Mouse (Mus musculus) forebrain, embryonic 12.5 days (tissue): ENCODE data around the gene Dcbld1. TPM values are rescaled to one million over a fixed set of nuclear protein-coding genes. Genes with fewer than 3 reads are reported as not detected.
A peak's percentile ranks its signal among the peaks of the same experiment; 100 is the strongest.

Experiments
- ATAC-seq: fragments of 200-750 bp; cut with Nextera tagmentation; 2 replicates; pipeline ENCODE4 v1.8.0; 2017; ENCODE audit warnings: moderate TSS enrichment; ENCODE audit not compliant: low FRiP score
- H3K27ac ChIP-seq: fragments of 300-500 bp; sonication (generic); 2 replicates; pipeline ENCODE4 v1.5.1; 2016; ENCODE audit warnings: mild to moderate bottlenecking
- H3K27me3 ChIP-seq: fragments of 300-500 bp; sonication (generic); 2 replicates; pipeline ENCODE4 v1.6.1; 2016; ENCODE audit warnings: mild to moderate bottlenecking
- H3K36me3 ChIP-seq: fragments of 300-500 bp; sonication (generic); replicated peaks from 2 replicates; pipeline ENCODE4 v1.6.1; 2016; ENCODE audit warnings: mild to moderate bottlenecking
- H3K4me1 ChIP-seq: fragments of 300-500 bp; sonication (generic); 2 replicates; pipeline ENCODE4 v1.6.1; 2016
- H3K4me2 ChIP-seq: fragments of 300-500 bp; sonication (generic); 2 replicates; pipeline ENCODE4 v1.6.1; 2016; ENCODE audit warnings: mild to moderate bottlenecking, moderate library complexity
- H3K4me3 ChIP-seq: fragments of 300-500 bp; sonication (generic); replicated peaks from 2 replicates; pipeline ENCODE4 v1.5.1; 2016; ENCODE audit warnings: mild to moderate bottlenecking
- H3K9ac ChIP-seq: fragments of 300-500 bp; sonication (generic); 2 replicates; pipeline ENCODE4 v1.6.1; 2016; ENCODE audit warnings: mild to moderate bottlenecking
- H3K9me3 ChIP-seq: fragments of 300-500 bp; sonication (generic); 2 replicates; pipeline ENCODE4 v1.6.1; 2016
- WGBS: fragments of 180-500 bp; shearing (Covaris S2); methylation state at CpG from one replicate; pipeline ENCODE4 v1.1.7; 2016; 5-methylcytosine and 5-hydroxymethylcytosine counted together
- polyA plus RNA-seq: library from polyadenylated mRNA; unstranded; fragments of >200 nt; fragmentation: Nextera tagmentation; extraction: Ambion mirVana; gene quantifications from 2 replicates; pipeline ENCODE4 v1.2.1, GENCODE M21; 2016

Dcbld1 gene
- polyA plus RNA-seq, result 24.5 and 30.7 TPM in 2 replicates

DNA sequence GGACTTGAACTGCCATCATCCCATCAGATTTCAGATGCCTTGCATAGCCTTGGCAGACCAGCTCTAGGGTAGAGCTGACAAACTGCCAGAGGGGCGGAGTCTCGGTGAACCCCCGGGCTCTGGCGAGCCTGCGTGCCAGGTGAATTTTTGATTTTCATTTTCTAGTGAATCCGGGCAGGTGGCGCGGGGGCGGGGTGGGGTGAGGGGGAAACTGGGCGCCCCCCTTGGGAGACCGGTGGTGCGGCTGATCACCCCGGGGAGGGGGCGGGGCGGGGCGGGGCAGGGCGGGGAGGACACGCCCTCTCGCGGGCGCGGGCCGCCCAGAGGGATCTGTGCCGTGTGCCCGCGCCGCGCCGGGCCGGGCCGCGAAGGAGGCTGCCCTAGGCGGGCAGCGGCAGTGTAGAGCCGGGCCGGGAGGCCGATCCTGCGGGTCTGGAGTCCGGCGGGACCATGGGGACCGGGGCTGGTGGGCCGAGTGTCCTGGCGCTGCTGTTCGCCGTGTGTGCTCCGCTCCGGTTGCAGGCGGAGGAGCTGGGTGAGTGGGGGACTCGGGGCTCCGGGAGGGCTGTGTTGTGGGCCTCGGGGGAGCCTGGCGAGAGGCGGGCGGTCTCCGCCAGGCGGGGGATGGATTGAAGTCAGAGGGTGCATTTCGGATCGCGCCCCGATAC is at the start of gene Dcbld1:
Gene Dcbld1, plus strand, starts transcription at position 319 of the 668 bp plus-strand sequence.
- H3K27me3 ChIP-seq, result peaks cover 10% of the 10 kb centered on the region; the same call in 1 of the 2 replicates
- ATAC-seq, result peak; percentile 95
- WGBS, result under 1% methylated on average over 58 of the region's 60 CpGs
- peak within 1 kb of the TSS; percentile 85 for H3K27ac ChIP-seq
- H3K9ac ChIP-seq, result peak within 1 kb of the TSS; percentile 84
- no peaks in the 10 kb centered on the region for H3K36me3 ChIP-seq
- peaks cover 16% of the 10 kb centered on the region for H3K4me1 ChIP-seq
- peak within 1 kb of the TSS; percentile 79 for H3K4me2 ChIP-seq
- no peaks in the 10 kb centered on the region for H3K9me3 ChIP-seq
- H3K4me3 ChIP-seq, result peak within 1 kb of the TSS; percentile 77

DNA sequence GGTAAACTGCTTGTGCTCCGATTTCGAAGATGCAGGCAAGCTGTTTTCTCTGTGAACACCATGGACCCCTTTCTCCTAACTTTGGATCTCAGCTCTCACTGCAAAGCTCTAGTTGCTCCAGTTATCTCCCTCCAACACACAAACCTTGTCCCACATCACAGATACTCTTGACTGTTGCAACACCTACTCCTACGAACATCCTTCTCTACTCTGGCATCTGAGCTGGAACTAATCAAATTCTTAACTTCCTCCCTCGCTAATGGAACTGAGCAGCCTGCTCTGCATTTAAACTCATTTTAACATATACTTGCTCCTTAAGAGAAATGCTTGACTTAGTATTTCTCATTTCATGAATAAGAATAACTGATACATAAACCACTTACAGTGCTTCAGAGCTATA is 47.5 kb upstream of the Dcbld1 start:
- no peaks in the 10 kb centered on the region for H3K4me1 ChIP-seq
- H3K9me3 ChIP-seq, result no peaks in the 10 kb centered on the region
- no peaks in the 10 kb centered on the region for H3K27me3 ChIP-seq
- no peak overlapping the region for H3K4me3 ChIP-seq
- H3K27ac ChIP-seq, result no peak overlapping the region
- no peak overlapping the region for H3K4me2 ChIP-seq
- no peak overlapping the region for H3K9ac ChIP-seq
- ATAC-seq, result no peak
- WGBS, result 82% methylated on average over 4 of the region's 4 CpGs
- no peaks in the 10 kb centered on the region for H3K36me3 ChIP-seq

DNA sequence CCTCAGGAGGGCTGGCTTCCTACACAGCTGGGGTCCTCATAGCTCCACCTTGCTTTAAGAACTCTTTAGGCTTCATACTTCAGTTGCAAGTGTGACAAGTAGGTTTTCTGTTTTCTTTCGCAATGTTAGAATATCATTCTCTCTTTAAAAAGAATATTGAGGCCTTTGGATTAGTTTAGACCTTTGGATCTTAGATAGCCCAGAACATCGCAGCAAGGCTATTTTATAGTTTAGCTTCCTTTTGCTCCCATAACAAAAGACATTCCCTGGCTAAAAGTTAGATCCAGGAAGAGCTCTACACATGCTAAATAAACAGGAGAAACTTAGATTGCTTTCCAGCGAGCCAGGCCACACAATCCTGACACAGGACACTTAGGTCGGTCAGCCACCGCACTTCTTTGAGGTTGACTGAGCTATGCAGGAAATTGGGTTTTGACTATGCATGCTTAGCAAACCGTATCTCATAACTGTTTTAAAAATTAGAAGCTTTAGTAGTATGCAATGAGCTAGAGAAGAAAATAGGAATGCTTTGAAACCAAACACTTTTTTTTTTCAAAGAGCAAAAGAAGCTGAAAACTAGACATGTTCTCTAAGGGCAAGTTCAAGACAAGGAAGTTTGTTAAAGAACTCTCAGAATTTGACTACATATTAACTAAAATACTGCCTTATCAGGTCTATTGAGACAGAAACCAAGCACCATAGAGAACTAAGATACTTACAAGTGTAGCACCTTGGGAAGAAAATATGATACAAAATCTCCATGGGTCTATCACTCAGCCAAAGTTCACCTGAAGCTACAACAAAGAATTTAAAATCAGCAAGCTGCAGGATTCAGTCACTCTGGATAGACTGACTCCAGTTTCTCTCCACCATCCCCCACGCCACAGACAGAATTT is 38.2 kb upstream of the Dcbld1 start, which contains the start of gene Ros1:
Gene Ros1, minus strand, starts transcription at position 288 of the 896 bp plus-strand sequence.
- 87% methylated on average over 7 of the region's 7 CpGs for WGBS

DNA sequence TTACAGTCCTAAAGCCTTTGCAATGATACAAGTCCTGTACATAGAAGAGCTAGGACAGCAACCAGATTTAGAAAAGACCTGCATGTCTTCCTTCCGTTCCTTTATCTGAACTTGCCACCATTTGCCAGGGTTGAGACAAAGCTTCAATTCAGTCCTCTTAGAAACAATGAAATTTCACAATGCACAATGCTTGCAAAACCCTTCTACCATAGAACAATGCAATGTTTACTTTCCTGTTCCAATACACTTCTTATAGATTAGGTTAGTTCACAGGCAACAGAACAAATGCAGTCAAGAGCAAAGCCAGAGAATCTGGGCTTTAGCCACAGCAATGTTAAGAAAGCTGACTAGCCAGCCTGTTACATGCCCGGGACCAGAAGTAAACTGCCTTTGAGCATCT is 29.4 kb upstream of the Dcbld1 start:
- Histone ChIP-seq H3K27me3 (no peaks in the 10 kb centered on the region), H3K9me3 (no peaks in the 10 kb centered on the region), H3K27ac (no peak overlapping the region), H3K36me3 (no peaks in the 10 kb centered on the region), H3K4me3 (no peak overlapping the region), H3K9ac (no peak overlapping the region), H3K4me2 (no peak overlapping the region), H3K4me1 (no peaks in the 10 kb centered on the region)
- ATAC-seq, result no peak
- WGBS, result 78% methylated on average over 2 of the region's 2 CpGs

More for the DNA sequence above, 38.2 kb upstream of the Dcbld1 start, which contains the start of gene Ros1:
- H3K27me3 ChIP-seq, result no peaks in the 10 kb centered on the region
- no peak for ATAC-seq
- no peaks in the 10 kb centered on the region for H3K36me3 ChIP-seq
- H3K9ac ChIP-seq, result no peak within 1 kb of the TSS
- H3K4me1 ChIP-seq, result no peaks in the 10 kb centered on the region
- H3K4me3 ChIP-seq, result no peak within 1 kb of the TSS
- no peak within 1 kb of the TSS for H3K27ac ChIP-seq
- H3K9me3 ChIP-seq, result no peaks in the 10 kb centered on the region
- no peak within 1 kb of the TSS for H3K4me2 ChIP-seq

DNA sequence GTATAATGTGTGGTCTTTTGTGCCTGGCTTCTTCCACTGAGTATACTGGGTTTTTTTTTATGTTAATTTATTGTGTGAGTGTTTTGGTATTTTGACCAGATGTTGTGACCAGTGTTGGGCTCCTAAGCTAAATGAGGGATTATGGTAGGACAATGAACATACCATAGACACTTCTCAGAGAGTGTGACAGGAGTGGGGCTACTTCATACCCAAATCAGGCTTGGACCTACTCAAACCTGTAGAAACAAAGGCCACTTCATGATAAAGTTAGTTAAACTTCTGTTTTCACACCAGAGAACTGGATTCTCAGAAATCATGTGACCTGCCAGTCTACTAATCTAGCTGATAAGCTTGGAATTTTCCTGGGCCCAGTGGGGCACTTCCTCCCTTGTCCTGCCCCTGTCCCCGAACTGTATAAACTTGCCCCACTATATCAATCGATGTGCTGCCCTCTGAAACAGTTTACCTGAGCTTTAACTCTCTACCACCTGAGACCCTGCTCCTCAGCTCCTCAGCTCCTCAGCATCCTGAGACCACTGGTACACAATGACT is 18.1 kb upstream of the Dcbld1 start:
- H3K9me3 ChIP-seq, result no peaks in the 10 kb centered on the region
- H3K27me3 ChIP-seq, result no peaks in the 10 kb centered on the region
- H3K36me3 ChIP-seq, result no peaks in the 10 kb centered on the region
- 69% methylated on average over 2 of the region's 2 CpGs for WGBS
- H3K4me3 ChIP-seq, result no peak overlapping the region
- ATAC-seq, result no peak
- no peak overlapping the region for H3K27ac ChIP-seq
- no peak overlapping the region for H3K4me2 ChIP-seq
- H3K4me1 ChIP-seq, result no peaks in the 10 kb centered on the region
- H3K9ac ChIP-seq, result no peak overlapping the region

DNA sequence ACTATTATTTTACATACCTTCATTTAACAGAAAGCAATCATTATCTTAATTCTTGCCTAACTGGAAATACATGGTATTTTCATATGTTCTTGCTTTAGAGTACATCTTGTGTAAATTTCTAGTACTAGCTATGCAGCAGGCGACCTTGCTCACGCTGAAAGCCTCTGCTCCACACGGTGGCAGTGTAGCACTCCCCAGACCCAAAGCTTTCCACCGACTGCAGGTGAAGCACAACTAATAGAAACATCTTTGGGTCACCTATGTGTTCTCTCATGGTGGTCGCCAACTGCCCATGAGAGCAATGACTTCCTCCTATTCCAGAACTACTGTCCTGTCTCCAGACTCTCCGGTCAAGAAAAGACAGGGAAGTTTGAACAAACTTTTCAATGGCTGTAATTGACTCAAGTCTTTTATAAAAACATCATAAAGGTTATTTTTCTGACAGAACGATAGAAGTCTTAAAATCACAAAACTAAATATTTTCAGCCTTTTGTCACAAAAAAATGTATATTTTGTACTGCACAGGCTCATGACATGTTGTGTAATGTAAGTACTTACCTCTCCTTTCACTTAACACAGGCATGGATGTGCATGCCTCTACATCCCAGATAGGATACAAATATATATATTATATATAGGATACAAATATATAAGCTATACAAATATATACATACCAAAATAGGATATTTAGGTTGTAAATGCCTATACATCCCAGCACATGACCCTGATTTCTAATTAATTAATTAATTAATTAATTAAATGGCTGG is 16.4 kb upstream of the Dcbld1 start:
- 24% methylated on average over 7 of the region's 7 CpGs for WGBS

DNA sequence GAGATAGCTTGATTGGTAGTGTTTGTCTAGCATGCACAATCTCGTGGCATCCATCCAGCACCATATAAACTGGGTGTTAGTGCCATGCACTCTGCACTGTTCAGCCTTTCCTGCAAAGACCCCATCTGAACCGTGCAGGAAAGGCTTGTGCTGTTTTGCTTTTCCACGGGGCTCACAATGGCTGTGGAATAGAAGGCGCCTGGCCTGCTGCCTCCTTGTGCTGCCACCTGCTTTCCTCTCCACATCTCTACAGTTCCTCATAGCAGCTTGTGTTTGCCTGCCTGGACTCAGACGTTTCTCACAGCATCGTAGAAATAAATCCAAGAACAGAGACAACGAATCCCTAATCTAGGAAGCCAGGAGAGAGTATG is 15.9 kb upstream of the Dcbld1 start:
- peak; percentile 61; the same call in 1 of the 2 replicates for ATAC-seq
- H3K9ac ChIP-seq, result no peak overlapping the region
- WGBS, result 52% methylated on average over 7 of the region's 7 CpGs

More for the DNA sequence above, 16.4 kb upstream of the Dcbld1 start:
- Histone ChIP-seq H3K9me3 (no peaks in the 10 kb centered on the region), H3K9ac (no peak overlapping the region), H3K36me3 (no peaks in the 10 kb centered on the region), H3K4me2 (no peak overlapping the region), H3K27ac (no peak overlapping the region), H3K27me3 (no peaks in the 10 kb centered on the region), H3K4me3 (no peak overlapping the region), H3K4me1 (no peaks in the 10 kb centered on the region)
- ATAC-seq, result peak; percentile 58; the same call in 1 of the 2 replicates

DNA sequence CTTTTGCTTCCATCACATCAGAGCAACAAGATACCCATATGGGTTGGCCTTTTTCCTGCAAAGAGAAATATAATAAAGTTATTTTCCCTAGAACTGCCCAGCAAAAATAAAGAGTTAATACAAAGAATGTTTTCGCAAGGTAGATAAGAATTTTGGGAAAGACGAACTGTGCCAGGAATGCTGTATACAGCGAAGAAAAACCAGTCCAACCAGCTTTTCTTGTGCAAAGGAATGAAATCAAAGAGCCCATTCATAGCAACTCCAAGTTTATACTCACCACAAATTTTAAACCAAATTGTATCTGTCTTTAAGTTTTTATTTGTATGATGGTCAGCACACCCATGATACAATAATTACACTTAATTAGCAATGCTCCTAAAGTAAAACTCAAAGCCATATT is 13.8 kb upstream of the Dcbld1 start:
- no peak for ATAC-seq
- H3K4me1 ChIP-seq, result no peaks in the 10 kb centered on the region
- H3K4me2 ChIP-seq, result no peak overlapping the region
- H3K9ac ChIP-seq, result no peak overlapping the region
- no peak overlapping the region for H3K27ac ChIP-seq
- H3K9me3 ChIP-seq, result no peaks in the 10 kb centered on the region
- no peak overlapping the region for H3K4me3 ChIP-seq
- 87% methylated on average over 3 of the region's 3 CpGs for WGBS
- no peaks in the 10 kb centered on the region for H3K27me3 ChIP-seq
- no peaks in the 10 kb centered on the region for H3K36me3 ChIP-seq

More for the DNA sequence above, 15.9 kb upstream of the Dcbld1 start:
- H3K27ac ChIP-seq, result no peak overlapping the region
- no peak overlapping the region for H3K4me2 ChIP-seq
- no peaks in the 10 kb centered on the region for H3K36me3 ChIP-seq
- H3K4me3 ChIP-seq, result no peak overlapping the region
- H3K9me3 ChIP-seq, result no peaks in the 10 kb centered on the region
- no peaks in the 10 kb centered on the region for H3K4me1 ChIP-seq
- H3K27me3 ChIP-seq, result no peaks in the 10 kb centered on the region

DNA sequence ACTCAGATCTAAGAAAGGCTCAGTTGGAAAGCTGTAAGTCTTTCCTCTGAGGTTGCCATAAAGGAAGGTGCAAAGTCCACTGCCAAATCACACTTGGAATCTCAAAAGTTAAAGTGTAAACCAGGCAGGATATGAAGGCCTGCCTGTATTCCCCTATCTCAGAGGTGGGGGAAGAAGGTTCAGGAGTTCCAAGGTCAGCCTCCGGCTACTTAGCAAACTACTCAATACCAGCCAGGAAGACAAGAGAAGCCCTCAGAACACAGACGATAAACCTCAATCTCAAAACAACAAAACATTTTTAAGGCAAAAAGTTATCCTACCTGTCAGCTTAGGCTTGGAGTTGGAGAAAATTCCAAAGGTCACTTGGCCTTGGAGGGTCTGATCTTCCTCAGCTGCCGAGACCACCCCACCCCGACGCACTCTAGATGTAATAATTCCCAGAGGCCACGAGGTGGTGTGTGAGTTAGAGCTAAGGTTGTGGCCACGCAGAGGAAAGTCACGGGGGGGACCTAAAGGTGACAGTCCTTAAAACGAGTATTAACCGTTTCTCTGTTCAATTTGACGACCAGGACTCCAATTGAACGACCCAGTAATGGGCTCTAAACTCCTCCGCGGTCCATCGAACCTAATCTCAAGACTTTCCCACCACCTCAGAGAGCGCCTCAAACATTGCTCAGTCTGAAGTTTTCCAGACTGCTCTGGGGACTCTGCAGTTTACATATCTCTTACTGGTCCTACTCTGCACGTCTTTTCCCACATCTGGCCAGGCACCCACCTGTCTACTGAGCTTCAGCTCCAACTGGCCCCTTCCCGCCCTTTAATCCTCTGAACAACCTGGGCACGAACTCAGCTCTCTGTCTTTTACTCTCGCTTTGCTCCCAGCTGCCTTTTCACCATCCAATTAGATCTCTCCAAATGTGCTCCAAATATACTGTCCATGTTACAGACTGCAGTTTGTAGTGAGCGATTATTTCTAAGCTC is 933 bp upstream of the Dcbld1 start:
- peak; percentile 40; the same call in 1 of the 2 replicates for ATAC-seq
- no peak overlapping the region for H3K27ac ChIP-seq
- peaks cover 10% of the 10 kb centered on the region; the same call in 1 of the 2 replicates for H3K27me3 ChIP-seq
- H3K4me1 ChIP-seq, result peaks cover 16% of the 10 kb centered on the region
- WGBS, result 12% methylated on average over 21 of the region's 21 CpGs
- H3K9me3 ChIP-seq, result no peaks in the 10 kb centered on the region
- H3K9ac ChIP-seq, result peak overlapping the region; percentile 84; the same call in 1 of the 2 replicates
- no peaks in the 10 kb centered on the region for H3K36me3 ChIP-seq
- peak overlapping the region; percentile 79 for H3K4me2 ChIP-seq
- peak overlapping the region; percentile 77 for H3K4me3 ChIP-seq

DNA sequence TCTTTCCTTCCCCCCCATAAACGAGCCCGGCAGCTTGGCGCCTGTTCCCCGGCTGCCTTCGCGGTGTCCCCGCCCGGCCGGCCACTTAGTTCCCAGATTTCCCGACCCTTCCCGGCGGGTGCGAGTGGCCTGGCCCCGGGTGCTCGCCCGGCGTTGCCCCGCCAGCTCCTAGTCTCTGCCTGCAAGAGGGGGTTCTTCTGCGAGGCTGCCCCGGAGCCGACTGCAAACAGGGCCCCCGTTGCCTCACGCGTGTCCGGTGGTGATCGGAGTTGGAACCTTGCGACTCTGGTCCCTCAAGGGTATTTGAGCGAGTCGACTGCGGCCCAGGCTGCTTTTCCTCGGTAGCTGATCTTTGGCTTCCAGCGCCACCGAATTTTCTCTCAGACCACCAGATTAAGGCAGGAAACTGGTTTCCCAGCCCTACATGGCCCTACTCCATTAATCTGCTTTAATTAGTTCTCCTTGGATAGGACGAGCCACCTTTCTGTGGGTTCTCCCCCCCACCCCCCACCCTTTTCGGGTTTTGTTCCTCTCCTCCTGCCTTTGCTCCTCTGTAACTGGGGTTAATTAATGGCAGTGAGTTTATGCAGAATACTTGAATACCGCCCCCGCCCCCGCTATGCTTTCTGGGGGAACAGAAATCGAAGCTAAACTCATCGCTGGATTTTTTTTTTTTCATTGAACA is 692 bp downstream of the Dcbld1 start:
- under 1% methylated on average over 38 of the region's 40 CpGs for WGBS
- Histone ChIP-seq H3K4me1 (peaks cover 16% of the 10 kb centered on the region), H3K27me3 (peaks cover 10% of the 10 kb centered on the region; the same call in 1 of the 2 replicates), H3K4me3 (peak overlapping the region; percentile 77), H3K36me3 (no peaks in the 10 kb centered on the region), H3K9me3 (no peaks in the 10 kb centered on the region), H3K27ac (peak overlapping the region; percentile 85), H3K4me2 (peak overlapping the region; percentile 79), H3K9ac (peak overlapping the region; percentile 84)
- ATAC-seq, result peak; percentile 67
